Mouse (Mus musculus) CD4-positive, CD25-positive, alpha-beta regulatory T cell, adult 4 months (primary cell): ENCODE measurements around the gene C3ar1. TPM values are rescaled to one million over a fixed set of nuclear protein-coding genes. Genes with fewer than 3 reads are reported as not detected.

Experiments
- ATAC-seq: one replicate; pipeline ENCODE4 v1.8.0; 2017
- polyA plus RNA-seq, 2 experiments: library from polyadenylated mRNA; unstranded; fragments of 100-300 nt; shearing (Covaris generic); gene quantifications; one replicate each; pipeline ENCODE4 v1.2.1; 2017

Gene C3ar1
- polyA plus RNA-seq: under 1 TPM; 0.18 to 0.27 TPM

DNA sequence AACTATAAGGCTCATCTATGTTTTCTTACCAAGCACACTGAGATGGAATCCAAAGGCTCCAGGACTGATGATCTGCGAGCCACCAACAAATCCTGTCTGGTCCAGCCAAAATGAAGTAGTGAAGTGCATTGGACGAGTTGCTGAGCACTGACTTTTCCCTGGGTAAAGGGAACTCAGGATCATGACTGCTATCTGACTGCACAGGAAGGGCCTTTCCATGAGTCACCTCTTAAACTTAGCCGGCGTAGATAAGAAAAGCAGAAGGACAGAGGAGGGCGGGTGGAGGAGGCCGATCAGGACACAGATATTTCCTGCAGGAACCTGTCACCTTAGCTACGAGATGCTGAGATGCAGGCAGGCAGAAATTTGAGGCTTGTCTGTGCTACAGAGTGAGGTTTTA lies at the start of gene C3ar1:
TSS of gene C3ar1 (minus strand) at position 207 of the 400 bp plus-strand sequence.
- no peak for ATAC-seq

DNA sequence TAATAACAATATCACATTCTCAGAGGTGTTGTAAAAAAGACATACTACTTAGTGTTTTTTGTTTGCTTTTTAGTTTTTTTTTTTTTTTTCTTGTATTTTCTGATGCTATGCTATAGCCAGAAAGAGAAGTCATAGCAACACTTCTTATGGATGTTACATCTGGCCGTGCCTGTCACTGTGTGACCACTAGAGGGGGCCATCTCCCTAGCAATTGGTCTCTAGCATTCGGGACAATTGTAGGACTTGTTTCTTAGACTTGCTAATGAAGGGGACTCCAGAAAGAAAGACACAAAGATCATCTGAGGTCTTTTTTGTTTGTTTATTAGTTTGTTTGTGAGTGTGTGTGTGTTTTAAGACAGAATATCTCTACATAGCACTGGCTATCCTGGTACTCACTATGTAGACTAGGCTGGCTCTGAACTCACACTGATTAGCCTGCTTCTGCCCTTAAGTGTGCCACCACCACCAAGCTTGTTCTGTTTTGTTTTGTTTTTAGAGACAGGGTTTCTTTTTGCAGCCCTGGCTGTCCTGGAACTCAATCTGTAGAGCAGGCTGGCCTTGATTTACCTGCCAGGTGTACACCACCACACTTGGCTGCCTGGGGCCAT lies 36.6 kb upstream of the C3ar1 start:
- peak; percentile 54 for ATAC-seq

DNA sequence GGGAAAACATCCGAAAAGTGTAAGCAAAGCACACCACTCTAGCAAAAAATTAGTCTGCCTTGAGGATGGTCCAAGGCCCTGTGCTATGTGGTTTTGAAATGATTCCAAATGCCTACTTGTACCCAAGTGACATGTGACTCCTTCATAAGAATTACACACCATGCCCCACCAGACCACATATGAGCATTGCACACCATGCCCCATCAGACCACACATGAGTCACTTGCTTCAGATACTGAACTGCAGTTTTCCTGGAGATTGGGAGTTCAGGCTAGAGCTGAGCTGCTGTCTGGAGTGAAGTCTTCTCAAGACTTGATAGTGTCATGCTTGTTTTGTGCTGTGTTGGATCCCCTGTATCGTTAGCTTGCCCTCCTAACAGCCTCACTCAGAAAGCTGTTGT lies 33.6 kb upstream of the C3ar1 start:
- no peak for ATAC-seq

DNA sequence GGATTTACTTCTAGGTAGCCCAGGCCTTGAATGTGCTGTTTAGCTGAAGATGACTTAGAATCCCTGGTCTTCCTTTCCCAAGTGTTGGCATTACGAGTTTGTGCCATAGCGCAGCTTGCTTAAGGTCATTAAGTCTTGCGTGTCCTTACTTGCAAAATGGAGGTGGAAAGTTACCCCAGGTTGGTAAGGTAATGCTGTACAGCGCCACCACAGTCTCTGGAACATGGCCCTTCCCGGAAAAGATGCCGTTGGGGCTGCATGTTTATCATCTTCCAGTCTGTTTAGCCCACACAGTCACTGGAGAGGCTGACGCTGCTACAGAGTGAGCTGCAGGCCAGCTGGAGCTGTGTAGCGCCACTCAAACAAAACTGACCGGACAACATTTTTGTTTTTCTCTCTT lies 27.6 kb upstream of the C3ar1 start:
- no peak for ATAC-seq

DNA sequence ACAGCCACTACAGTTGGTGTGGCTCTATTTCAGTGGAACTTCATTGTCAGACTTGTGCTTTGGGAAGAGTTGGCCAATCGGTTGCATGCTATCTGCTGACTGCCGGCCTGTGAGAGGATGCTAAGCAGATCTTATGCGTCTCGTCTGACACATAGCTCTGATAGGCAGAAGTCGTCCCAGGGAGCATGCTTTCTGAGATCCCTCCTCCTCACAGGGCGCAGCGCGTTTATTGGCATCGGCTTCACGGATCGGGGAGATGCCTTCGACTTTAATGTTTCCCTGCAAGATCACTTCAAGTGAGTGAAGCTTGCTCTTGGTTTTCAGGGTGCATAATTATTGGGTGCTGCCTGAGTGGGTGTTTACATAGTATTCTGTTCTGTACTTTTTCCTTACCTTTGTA lies 25.3 kb upstream of the C3ar1 start:
- no peak for ATAC-seq

DNA sequence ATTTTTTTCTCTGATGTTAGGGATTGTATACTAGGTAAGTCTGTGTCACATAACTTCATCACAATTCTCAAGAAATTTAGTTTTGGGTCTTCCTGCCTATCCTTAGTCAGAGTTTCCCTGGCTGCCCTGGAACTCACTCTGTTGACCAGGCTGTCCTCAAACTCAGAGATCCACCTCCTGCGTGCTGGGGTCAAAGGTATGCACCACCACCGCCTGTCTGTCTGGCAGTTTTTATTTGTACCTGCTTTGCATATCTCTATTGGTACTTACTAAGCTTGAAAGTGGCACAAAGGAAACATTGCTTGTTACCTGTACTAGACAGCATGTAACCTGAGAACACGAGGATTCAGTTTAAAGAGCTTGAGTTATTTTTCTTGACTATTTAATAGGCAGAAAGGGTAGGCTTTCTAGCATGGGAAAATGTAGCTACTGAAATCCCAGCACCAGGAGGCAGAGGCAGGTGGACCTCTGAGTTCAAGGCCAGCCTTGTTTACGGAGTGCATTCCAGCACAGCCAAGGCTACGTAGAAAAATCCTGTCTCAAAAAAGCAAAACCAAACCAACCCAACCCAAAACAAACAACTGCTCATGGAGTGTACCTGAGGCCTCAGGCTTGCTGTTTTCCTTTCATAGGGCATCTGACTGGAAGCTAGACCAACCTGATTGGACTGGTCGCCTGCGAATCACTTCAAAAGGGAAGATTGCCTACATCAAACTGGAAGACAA lies 24.0 kb upstream of the C3ar1 start:
- no peak for ATAC-seq

DNA sequence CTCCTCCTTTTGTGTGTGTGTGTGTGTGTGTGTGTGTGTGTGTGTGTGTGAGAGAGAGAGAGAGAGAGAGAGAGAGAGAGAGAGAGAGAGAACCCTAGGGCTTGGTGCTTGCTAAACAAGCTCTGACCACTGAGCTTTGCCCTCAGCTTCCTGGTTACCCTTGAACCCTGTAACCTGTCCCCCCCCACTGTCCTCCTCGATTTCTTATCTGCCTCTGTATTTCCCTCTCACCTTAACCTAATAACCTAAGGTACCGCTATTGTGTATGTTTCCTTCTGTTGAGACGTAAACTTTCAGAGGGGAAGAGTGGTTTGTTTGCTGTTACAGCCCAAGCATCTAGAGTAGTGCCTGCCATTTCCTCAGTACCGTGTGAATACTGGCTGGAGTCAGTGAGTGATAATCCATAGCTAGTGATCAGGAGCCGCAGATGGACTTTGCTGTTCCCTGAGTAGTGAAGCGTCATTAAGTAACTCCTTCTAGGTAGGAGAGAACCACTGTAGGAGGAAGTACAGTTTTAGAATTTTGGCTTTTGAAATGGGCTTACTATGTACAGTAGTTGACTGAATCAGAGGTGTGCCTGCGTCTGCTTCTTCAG lies 23.3 kb upstream of the C3ar1 start:
- no peak for ATAC-seq

DNA sequence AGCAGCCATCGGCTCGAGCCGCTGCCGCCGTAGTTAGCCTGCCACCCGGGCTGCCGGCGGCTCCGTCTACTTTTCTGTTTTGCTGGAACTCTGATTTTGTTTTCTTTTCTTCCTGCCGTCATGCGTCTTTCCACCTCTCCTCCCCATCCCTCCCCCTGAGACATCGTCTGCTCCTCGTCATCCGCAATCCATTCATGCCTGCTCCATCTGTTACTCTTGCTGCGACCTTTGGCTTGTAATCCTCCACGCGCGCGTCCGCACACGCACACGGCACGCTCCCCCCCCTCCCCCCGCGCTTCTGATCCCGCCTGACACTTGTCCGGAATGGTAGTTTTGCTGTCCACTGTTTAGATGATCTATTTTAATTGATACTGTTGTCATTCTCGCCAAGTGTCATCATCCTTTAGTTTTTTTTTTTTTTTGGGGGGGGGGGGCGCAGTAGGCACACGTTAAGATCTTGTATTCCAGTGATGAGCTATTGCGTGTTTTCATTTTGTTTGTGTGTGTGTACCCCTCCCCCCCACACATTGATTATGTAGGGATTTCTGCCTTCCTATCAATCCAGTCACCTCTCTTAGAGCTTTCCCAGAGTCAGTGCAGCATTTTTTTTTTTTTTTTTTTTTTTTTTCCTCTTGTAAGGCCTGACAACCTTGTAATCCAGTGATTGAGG lies 18.9 kb upstream of the C3ar1 start:
- peak; percentile 54 for ATAC-seq

DNA sequence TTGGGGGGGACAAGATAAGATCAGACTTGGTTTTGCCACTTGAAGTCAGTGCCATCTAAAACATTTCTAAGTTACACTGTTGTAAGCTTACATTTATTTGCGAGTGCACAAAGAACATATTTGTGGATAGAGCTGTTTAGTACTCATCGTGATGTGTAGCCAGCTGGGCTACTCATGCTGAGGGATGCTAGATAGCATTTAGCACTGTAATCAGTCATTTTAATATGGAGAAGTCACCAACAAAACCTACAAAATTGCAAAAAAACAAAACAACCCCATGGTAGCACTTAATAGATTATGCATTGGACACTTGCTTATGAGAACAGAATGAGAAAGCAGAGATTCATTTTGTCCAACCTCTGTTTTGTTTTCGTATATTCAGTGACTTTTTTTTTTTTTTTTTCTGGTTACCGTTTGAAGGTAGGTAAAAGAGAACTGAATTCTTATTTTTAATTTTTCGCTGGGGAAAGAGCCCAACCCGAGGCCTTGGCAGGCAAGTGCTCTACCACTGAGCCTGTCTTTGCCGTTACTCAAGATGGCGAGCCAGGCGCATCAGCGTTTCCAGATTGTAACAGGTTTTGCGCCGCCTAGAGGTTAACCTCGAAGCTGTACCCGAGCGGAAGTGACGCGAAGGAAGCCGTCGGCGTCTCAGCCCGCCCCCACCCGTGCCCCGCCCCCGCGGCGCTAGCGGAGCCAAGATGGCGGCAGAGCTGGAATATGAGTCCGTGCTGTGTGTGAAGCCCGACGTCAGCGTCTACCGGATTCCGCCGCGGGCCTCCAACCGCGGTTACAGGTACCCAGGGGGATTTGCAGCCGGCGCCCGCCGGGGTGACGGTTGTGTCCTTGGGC lies 18.1 kb upstream of the C3ar1 start, which contains the start of gene Necap1:
TSS of gene Necap1 (plus strand) at position 604 of the 849 bp plus-strand sequence.
- peak; percentile 88 for ATAC-seq

DNA sequence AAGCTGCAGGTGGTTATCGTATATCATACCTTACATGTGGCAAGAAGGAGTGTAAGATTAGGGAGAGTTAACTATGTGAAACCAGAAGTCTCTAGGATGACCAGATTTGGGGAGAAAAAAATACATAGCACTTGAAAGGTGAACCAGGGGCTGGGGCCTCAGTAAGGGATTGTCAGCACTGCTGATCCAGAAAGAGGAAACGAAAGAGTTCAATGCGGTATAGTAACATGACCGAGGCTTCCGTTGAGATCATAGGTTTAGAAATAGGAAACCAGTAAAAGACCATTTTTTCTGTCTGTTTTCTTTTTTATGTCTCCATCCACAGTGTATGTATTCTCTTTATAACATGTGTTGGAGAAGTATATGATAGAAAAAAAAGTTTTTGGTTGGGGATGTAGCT lies 16.8 kb upstream of the C3ar1 start:
- peak; percentile 49 for ATAC-seq

DNA sequence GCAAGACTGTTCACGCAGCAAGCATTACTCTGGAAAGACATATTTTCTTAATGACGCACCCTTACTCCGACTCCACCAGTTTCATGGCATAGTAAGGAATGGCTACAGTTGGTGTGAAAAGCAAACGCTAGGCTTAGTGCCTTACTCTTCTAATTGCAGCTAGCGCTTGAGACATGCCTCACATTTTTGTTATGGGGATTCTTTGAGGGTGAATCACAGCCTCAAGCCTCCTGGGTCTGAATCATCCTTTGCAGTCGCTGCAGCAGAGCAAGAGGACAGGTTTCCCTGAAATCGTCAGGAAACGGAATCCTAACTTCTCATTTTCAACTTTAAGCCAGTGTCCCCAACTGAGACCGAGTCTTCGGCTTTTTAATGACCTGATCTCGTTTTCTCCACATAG lies 13.9 kb upstream of the C3ar1 start:
- no peak for ATAC-seq

DNA sequence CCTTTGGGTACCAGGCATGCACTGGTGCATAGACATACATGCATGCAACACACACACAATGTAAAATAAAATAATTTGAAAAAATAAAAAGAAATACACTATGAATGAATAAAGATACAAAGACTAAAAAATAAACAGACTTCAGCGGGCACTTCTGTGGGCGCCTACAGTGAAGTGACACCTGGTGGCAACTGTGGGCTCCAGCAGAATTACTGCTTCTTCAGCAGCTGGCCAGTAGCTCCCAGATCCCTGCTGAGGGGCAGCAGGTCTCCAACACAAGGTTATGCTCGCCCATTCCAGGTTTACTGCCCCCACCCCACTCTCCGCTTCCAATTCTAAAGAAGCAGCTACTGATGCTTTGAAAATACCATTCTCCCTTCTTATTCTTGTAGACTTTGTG lies 12.0 kb upstream of the C3ar1 start:
- ATAC-seq: no peak

DNA sequence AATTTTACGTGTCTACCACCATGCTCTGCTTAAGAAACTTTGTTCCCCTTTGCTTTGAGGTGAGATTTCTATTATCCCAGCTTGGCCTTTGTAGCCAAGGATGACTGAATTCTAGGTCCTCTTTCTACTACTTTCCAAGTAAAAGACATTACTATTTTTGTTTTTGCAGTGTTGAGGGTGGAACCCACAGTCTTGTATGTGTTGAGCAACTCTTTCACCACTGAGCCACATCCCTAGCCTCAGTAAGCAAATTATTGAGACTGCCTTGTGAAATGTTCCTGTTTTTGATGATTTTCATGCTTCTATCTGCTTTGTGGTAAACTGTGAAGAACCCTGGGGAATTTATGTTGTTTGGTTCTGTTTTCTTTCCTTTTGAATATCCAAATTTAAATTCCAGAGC lies 6.9 kb upstream of the C3ar1 start:
- no peak for ATAC-seq

DNA sequence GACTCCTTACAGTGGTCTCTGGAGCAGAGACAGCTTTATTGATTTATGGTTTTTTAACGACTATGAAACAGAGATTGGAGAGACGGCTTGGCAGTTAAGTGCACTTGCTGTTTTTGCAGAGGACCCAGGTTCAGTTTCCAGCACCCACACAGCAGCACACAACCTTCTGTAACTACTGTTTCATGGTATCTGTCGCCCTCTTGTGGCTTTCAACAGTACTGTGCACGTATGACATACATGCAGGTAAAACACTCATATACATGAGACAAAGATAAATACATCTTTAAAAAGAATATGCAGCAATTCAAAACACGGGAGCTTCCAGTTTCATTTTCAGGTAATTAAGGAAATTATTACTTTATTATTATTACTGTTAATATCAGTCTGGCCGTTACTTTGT lies 6.5 kb upstream of the C3ar1 start:
- no peak for ATAC-seq

DNA sequence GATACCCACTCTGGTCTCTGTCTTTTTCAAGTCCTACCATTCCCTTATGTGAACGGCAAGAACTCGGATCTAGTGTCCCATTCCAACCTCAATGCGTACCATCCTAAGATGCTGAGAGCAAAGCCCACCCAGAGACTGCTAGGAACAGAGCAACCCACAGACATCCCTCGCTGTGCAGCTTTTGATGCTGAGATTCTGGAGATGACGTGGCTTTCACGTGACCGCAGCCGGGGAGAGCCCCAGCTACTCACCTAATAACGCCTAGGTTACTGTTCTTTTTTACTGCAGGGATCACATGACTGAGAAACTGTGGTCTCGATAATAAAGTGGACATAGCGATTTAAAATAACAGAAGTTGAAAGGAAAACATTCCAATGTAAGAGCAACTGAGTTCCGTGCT lies 1.4 kb downstream of the C3ar1 start:
- ATAC-seq: no peak

DNA sequence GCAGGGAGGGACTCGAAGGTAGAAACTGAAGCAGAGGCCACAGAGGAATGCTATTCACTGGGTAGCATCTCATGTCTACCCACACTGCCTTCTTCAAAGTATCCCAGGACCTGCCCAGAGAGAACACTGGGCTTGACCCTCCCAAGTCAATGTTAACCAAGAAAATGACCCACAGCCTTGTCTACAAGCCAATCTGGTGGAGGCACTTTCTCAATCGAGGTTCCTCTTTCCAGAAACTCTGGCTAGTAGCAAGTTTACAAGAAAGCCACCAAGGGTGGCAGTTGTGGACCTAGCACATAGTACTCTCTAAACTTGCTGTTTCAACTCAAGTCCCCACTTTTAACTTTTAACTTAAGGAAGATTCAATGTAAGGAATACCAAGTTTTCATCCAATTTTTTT lies 3.3 kb downstream of the C3ar1 start:
- no peak for ATAC-seq

DNA sequence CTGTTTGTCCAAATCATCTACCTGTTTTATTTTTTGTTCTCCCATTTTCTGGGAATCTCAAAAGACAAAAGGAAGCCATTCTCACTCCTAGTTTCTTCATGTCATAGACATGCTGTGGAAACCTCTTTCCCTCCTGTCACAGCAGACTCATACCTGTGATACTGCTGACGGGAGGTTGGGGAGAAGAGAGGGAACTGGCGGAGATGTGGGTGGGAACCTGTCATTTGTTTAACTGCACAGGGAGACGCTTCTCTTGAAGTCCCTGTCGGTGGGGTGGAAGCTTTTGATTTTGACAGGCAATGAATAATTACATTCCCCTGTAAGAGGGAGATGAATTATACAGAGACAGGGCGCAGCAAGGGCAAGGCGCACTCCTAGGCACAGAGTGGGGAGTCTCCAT lies 12.2 kb downstream of the C3ar1 start:
- no peak for ATAC-seq

DNA sequence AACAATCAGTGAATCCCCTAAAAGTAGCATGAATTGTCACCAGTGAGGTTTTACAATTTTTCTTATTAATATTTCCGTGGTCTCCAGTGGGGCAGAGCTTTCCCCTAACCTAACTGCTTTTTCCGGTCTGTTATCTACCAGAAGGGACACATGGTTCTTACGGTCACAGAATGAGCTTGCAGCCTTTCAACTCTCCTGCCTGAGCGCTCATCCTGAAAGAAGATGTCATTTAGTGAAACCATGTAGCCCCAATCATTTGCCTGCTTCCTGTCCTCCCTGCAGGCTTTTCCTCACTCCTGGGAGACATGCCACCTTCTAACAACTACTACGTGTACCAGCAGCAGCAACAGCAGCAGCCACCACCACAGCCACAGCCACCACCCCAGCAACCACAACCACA lies 18.4 kb downstream of the C3ar1 start:
- ATAC-seq: no peak

DNA sequence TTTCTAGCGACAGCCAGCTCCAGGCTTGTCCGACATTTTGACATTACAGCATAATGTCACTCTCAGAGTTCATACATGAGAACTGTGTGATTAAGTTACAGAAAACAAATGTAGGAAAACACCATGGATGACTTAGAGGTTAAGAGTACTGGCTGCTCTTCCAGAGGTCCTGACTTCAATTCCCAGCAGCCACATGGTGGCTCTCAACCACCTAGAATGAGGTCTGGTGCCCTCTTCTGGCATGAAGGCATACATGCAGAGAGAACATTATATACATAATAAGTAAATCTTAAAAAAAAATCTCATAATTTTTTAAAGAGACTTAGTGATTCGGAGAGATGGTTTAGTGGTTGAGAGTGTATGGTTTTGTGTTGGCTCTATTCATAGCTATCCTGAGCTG lies 19.0 kb downstream of the C3ar1 start:
- ATAC-seq: no peak

DNA sequence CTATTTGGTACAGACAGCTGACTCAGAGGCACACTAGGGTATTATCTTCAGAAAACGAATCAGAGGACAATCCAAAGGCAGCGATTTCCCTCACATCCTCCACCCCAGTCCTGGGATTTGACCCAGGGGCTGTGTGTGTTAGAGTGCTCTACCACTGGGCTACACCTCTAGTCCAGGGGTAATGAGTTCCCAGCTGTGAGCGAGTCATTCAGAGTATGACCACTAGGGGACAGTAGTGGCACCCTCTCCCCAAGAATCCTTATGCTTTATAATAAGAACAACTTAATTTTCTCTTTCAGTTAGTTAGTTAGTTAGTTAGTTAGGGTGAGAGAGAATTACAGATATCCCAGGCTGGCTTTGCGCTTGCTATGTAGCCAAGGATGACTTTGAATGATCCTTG lies 21.6 kb downstream of the C3ar1 start:
- peak; percentile 90 for ATAC-seq

DNA sequence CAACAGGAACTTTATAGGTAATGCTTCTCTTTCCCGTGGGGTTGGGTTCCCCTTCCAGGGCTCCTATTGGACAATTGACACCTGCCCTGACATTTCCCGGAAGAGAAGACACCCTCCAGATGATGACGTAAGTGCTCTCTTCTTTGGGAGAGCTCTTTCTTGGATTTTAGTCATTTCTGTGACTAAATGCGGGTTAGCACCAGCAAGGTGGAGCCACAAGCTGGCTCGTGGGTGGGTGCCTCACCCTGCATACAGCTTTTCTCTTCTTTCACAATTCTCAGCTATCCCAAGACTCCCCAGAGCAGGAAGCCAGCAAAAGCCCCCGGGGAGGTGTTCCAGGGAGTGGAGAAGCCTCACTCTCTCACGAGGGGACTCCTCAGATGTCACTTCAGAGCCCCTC lies 23.1 kb downstream of the C3ar1 start:
- ATAC-seq: no peak

DNA sequence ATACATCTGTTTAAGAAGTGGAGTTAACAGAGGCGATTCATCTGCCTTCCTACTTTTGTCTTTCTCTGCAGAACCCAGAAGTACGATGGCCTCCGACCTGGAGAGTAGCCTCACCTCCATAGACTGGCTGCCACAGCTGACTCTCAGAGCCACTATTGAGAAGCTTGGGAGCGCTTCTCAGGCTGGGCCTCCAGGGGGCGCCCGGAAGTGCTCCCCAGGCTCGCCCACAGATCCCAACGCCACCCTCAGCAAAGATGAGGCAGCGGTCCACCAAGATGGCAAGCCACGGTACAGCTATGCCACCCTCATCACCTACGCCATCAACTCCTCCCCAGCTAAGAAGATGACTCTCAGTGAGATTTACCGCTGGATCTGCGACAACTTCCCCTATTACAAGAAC lies 27.9 kb downstream of the C3ar1 start:
- ATAC-seq: no peak
